Mouse (Mus musculus) hindbrain, postnatal 0 days (tissue): ENCODE measurements around the gene Tmem104. TPM values are rescaled to one million over a fixed set of nuclear protein-coding genes. Genes with fewer than 3 reads are reported as not detected.

ENCODE experiments used
- ATAC-seq: fragments of 200-750 bp; cut with Nextera tagmentation; 2 replicates; pipeline ENCODE4 v1.8.0; 2017; ENCODE audit warnings: mild to moderate bottlenecking, moderate TSS enrichment, moderate library complexity
- DNase-seq: peaks from one replicate; pipeline ENCODE4 v3.0.0-alpha.2; 2015; ENCODE audit warnings: low spot score
- H3K27ac ChIP-seq: fragments of 300-500 bp; sonication (generic); 2 replicates; pipeline ENCODE4 v1.5.1; 2014; ENCODE audit warnings: mild to moderate bottlenecking
- H3K27me3 ChIP-seq: fragments of 300-500 bp; sonication (generic); 2 replicates; pipeline ENCODE4 v1.6.1; 2014; ENCODE audit warnings: low read length, mixed read lengths; ENCODE audit not compliant: insufficient read depth
- H3K36me3 ChIP-seq: fragments of 300-500 bp; sonication (generic); 2 replicates; pipeline ENCODE4 v1.6.1; 2014; ENCODE audit warnings: low read length, mixed read lengths; ENCODE audit not compliant: insufficient read depth
- H3K4me1 ChIP-seq: fragments of 300-500 bp; sonication (generic); 2 replicates; pipeline ENCODE4 v1.6.1; 2014; ENCODE audit warnings: antibody characterized with exemption, low read length, mixed read lengths; ENCODE audit not compliant: insufficient read depth
- H3K4me2 ChIP-seq: fragments of 300-500 bp; sonication (generic); 2 replicates; pipeline ENCODE4 v1.6.1; 2014; ENCODE audit warnings: low read depth, mild to moderate bottlenecking, low read length, moderate library complexity, mixed read lengths
- H3K4me3 ChIP-seq: fragments of 300-500 bp; sonication (generic); 2 replicates; pipeline ENCODE4 v1.5.1; 2014; ENCODE audit warnings: low read length
- H3K9ac ChIP-seq: fragments of 300-500 bp; sonication (generic); replicated peaks from 2 replicates; pipeline ENCODE4 v1.6.1; 2014; ENCODE audit warnings: mild to moderate bottlenecking, low read length, moderate library complexity, mixed read lengths
- H3K9me3 ChIP-seq: fragments of 300-500 bp; sonication (generic); 2 replicates; pipeline ENCODE4 v1.6.1; 2016; ENCODE audit warnings: low read length, mixed read lengths
- CTCF ChIP-seq: IDR thresholded peaks from 2 replicates; pipeline ENCODE4 v1.5.1; 2016; ENCODE audit warnings: antibody characterized with exemption, control low read depth, low read depth
- WGBS: fragments of 180-500 bp; shearing (Covaris S2); extraction: QIAGEN DNeasy Blood & Tissue Kit; methylation state at CpG from one replicate; pipeline ENCODE4 v1.1.7; 2014; 5-methylcytosine and 5-hydroxymethylcytosine counted together
- polyA plus RNA-seq: library from polyadenylated mRNA; unstranded; fragments of >200 nt; fragmentation: Nextera tagmentation; extraction: Ambion mirVana; gene quantifications from 2 replicates; pipeline ENCODE4 v1.2.1, GENCODE M21; 2015
- total RNA-seq: library from RNA; depleted of rRNA; stranded (reverse); fragments of >200 nt; gene quantifications from 2 replicates; pipeline ENCODE4 v1.2.3, GENCODE M21; 2014

The Tmem104 gene
- total and polyA plus RNA-seq, 2 experiments from 2014 or later, result 11.1 to 13.5 TPM

- no peaks in the 10 kb centered on the region for H3K36me3 ChIP-seq
- WGBS, result 22% methylated on average over 9 of the region's 9 CpGs
- no peak for TF ChIP-seq CTCF
- H3K4me2 ChIP-seq, result no peak overlapping the region
- DNase-seq (peak; percentile 59), ATAC-seq (0 out of 2 replicates have a peak, but pooled peaks have one; percentile 16)
- H3K4me1 ChIP-seq, result peaks cover 37% of the 10 kb centered on the region
- no peaks in the 10 kb centered on the region for H3K9me3 ChIP-seq
- H3K9ac ChIP-seq, result no peak overlapping the region
- H3K4me3 ChIP-seq, result no peak overlapping the region
- peak overlapping the region; percentile 21 for H3K27ac ChIP-seq
- H3K27me3 ChIP-seq, result no peaks in the 10 kb centered on the region
Measured at GRCm38 (mm10) chr11:115231924-115232323, 44.6 kb downstream of the Tmem104 start.

- Histone ChIP-seq H3K4me1 (peaks cover 32% of the 10 kb centered on the region; the same call in 1 of the 2 replicates), H3K9me3 (no peaks in the 10 kb centered on the region), H3K36me3 (no peaks in the 10 kb centered on the region), H3K27ac (no peak overlapping the region), H3K27me3 (no peaks in the 10 kb centered on the region), H3K9ac (no peak overlapping the region; the same call in 1 of the 2 replicates), H3K4me3 (no peak overlapping the region), H3K4me2 (no peak overlapping the region)
- 62% methylated on average over 5 of the region's 5 CpGs for WGBS
- TF ChIP-seq CTCF, result no peak
- ATAC-seq (no peak), DNase-seq (no peak)
Measured at GRCm38 (mm10) chr11:115232889-115233288, 45.6 kb downstream of the Tmem104 start.

GRCm38 (mm10) chr11:115233526-115234290 lies 46.4 kb downstream of the Tmem104 start:
- peaks cover 29% of the 10 kb centered on the region; the same call in 1 of the 2 replicates for H3K4me1 ChIP-seq
- no peaks in the 10 kb centered on the region for H3K27me3 ChIP-seq
- TF ChIP-seq CTCF, result peak; percentile 56
- no peak overlapping the region; the same call in 1 of the 2 replicates for H3K9ac ChIP-seq
- 33% methylated on average over 20 of the region's 20 CpGs for WGBS
- H3K9me3 ChIP-seq, result no peaks in the 10 kb centered on the region
- H3K4me2 ChIP-seq, result no peak overlapping the region
- H3K36me3 ChIP-seq, result no peaks in the 10 kb centered on the region
- peak; percentile 62 for ATAC-seq
- peak overlapping the region; percentile 63 for H3K27ac ChIP-seq
- H3K4me3 ChIP-seq, result no peak overlapping the region
- DNase-seq, result peak; percentile 70

- Histone ChIP-seq H3K4me3 (no peak overlapping the region), H3K27ac (peak overlapping the region; percentile 63), H3K4me1 (peaks cover 29% of the 10 kb centered on the region; the same call in 1 of the 2 replicates), H3K4me2 (no peak overlapping the region), H3K36me3 (no peaks in the 10 kb centered on the region), H3K9me3 (no peaks in the 10 kb centered on the region), H3K9ac (no peak overlapping the region), H3K27me3 (no peaks in the 10 kb centered on the region)
- TF ChIP-seq CTCF, result no peak
- ATAC-seq (peak; percentile 28; the same call in 1 of the 2 replicates), DNase-seq (peak; percentile 74)
- WGBS, result 55% methylated on average over 15 of the region's 15 CpGs
Measured at GRCm38 (mm10) chr11:115234320-115235044, 47.2 kb downstream of the Tmem104 start.

GRCm38 (mm10) chr11:115236570-115236969 lies 49.3 kb downstream of the Tmem104 start:
- 30% methylated on average over 5 of the region's 5 CpGs for WGBS
- Histone ChIP-seq H3K9me3 (no peaks in the 10 kb centered on the region), H3K4me1 (peaks cover 29% of the 10 kb centered on the region; the same call in 1 of the 2 replicates), H3K9ac (no peak overlapping the region), H3K27ac (no peak overlapping the region), H3K4me3 (no peak overlapping the region), H3K4me2 (no peak overlapping the region), H3K27me3 (no peaks in the 10 kb centered on the region), H3K36me3 (no peaks in the 10 kb centered on the region)
- DNase-seq (peak; percentile 46), ATAC-seq (no peak)
- TF ChIP-seq CTCF, result no peak

- Histone ChIP-seq H3K27ac (no peak overlapping the region), H3K4me3 (no peak overlapping the region), H3K9ac (no peak overlapping the region), H3K4me1 (no peaks in the 10 kb centered on the region), H3K27me3 (no peaks in the 10 kb centered on the region), H3K36me3 (peaks cover 3% of the 10 kb centered on the region; the same call in 1 of the 2 replicates), H3K9me3 (no peaks in the 10 kb centered on the region), H3K4me2 (no peak overlapping the region)
- WGBS, result 62% methylated on average over 11 of the region's 11 CpGs
- DNase-seq (no peak), ATAC-seq (no peak)
- TF ChIP-seq CTCF, result no peak
Measured at GRCm38 (mm10) chr11:115241402-115241801, 54.1 kb downstream of the Tmem104 start.
